Mouse (Mus musculus) stomach, embryonic 14.5 days (tissue): Measurements from ENCODE around the gene Pde4d. TPM values are rescaled to one million over a fixed set of nuclear protein-coding genes. Genes with fewer than 3 reads are reported as not detected.

ENCODE experiments used
- ATAC-seq: fragments of 200-750 bp; cut with Nextera tagmentation; 2 replicates; pipeline ENCODE4 v1.8.0; 2017; ENCODE audit warnings: low read depth, moderate TSS enrichment; ENCODE audit not compliant: insufficient number of reproducible peaks, insufficient read depth, low FRiP score
- H3K27ac ChIP-seq: fragments of 300-500 bp; sonication (generic); 2 replicates; pipeline ENCODE4 v1.5.1; 2014; ENCODE audit warnings: mild to moderate bottlenecking, low read length, moderate library complexity, mixed read lengths
- H3K27me3 ChIP-seq: fragments of 300-500 bp; sonication (generic); 2 replicates; pipeline ENCODE4 v1.6.1; 2014; ENCODE audit warnings: low read length, control low read depth, mixed read lengths; ENCODE audit not compliant: control insufficient read depth, insufficient read depth
- H3K36me3 ChIP-seq: fragments of 300-500 bp; sonication (generic); 2 replicates; pipeline ENCODE4 v1.6.1; 2014; ENCODE audit warnings: mild to moderate bottlenecking, control low read depth, low read length, moderate library complexity, mixed read lengths; ENCODE audit not compliant: control insufficient read depth, insufficient read depth
- H3K4me1 ChIP-seq: fragments of 300-500 bp; sonication (generic); 2 replicates; pipeline ENCODE4 v1.6.1; 2014; ENCODE audit warnings: low read length, control low read depth, mixed read lengths; ENCODE audit not compliant: control insufficient read depth, insufficient read depth
- H3K4me2 ChIP-seq: fragments of 300-500 bp; sonication (generic); replicated peaks from 2 replicates; pipeline ENCODE4 v1.6.1; 2014; ENCODE audit warnings: low read depth, low read length, control low read depth
- H3K4me3 ChIP-seq: fragments of 300-500 bp; sonication (generic); 2 replicates; pipeline ENCODE4 v1.5.1; 2014; ENCODE audit warnings: low read depth, low read length, control low read depth
- H3K9ac ChIP-seq: fragments of 300-500 bp; sonication (generic); replicated peaks from 2 replicates; pipeline ENCODE4 v1.6.1; 2014; ENCODE audit warnings: low read depth, mild to moderate bottlenecking, control low read depth, low read length, moderate library complexity, mixed read lengths
- H3K9me3 ChIP-seq: fragments of 300-500 bp; sonication (generic); 2 replicates; pipeline ENCODE4 v1.6.1; 2016; ENCODE audit warnings: low read depth, low read length, control low read depth; ENCODE audit not compliant: control insufficient read depth
- WGBS: fragments of 180-500 bp; shearing (Covaris S2); extraction: QIAGEN DNeasy Blood & Tissue Kit; methylation state at CpG from one replicate; pipeline ENCODE4 v1.1.7; 2014; 5-methylcytosine and 5-hydroxymethylcytosine counted together
- polyA plus RNA-seq: library from polyadenylated mRNA; unstranded; fragments of >200 nt; fragmentation: Nextera tagmentation; extraction: Ambion mirVana; gene quantifications from 2 replicates; pipeline ENCODE4 v1.2.1, GENCODE M21; 2014

Gene Pde4d
- polyA plus RNA-seq, 1 experiment from 2014 or later, result 29.3 TPM

DNA sequence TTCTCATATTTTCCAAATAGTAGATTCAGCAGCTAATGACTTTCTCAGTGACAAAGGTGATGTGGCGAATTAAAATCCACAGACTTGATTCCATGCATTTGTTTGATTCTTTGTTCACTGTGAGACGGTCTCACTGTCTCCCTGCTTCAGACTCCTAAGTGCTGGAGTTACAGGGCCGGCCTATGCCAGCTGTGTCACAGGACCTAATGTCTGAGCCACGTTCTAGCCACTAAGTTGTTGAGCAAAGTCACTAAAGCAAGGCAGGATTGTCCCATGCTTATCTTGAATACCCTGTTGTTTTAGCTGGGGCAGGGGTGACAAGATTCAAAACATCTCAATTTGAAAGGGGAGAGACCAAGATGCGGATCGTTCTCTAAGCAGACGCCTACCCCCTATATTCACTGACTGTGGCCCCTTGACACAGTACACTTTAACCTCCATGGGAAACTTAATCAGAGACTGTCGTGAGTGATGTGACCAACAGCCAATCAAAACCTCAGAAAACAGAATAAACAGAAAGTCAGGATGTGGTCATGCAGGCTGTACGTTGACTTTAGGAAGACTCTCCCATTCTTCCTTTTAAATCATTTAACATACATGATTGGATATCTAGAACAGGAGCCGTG lies 1195.6 kb downstream of the Pde4d start:
- Histone ChIP-seq H3K4me3 (no peak overlapping the region), H3K4me2 (no peak overlapping the region), H3K4me1 (peaks cover 2% of the 10 kb centered on the region; the same call in 1 of the 2 replicates), H3K9ac (no peak overlapping the region), H3K9me3 (no peaks in the 10 kb centered on the region), H3K36me3 (no peaks in the 10 kb centered on the region), H3K27me3 (no peaks in the 10 kb centered on the region), H3K27ac (no peak overlapping the region)
- WGBS, result 55% methylated on average over 10 of the region's 10 CpGs
- ATAC-seq, result no peak

DNA sequence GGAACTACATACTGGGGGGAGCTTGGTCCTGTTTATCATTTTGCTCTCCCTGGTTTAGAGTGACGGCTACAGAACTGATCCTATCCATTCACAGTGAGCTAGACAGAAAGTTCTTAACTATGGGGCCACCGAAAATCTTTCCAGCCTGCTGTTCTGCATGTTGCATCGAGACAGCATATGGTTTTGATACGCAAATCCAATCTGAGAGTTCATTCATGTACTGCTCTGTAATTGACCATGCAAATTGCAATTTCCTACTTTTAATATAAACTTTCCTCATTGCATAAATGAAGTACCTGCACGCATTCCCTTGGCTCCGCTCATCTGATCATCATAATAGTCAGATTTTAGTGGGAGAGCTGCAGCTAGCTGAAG lies 1196.1 kb downstream of the Pde4d start:
- H3K9ac ChIP-seq, result no peak overlapping the region
- H3K9me3 ChIP-seq, result no peaks in the 10 kb centered on the region
- H3K4me2 ChIP-seq, result no peak overlapping the region
- H3K27me3 ChIP-seq, result no peaks in the 10 kb centered on the region
- no peak overlapping the region for H3K4me3 ChIP-seq
- H3K36me3 ChIP-seq, result no peaks in the 10 kb centered on the region
- 72% methylated on average over 6 of the region's 6 CpGs for WGBS
- H3K27ac ChIP-seq, result no peak overlapping the region
- ATAC-seq, result no peak
- H3K4me1 ChIP-seq, result peaks cover 2% of the 10 kb centered on the region; the same call in 1 of the 2 replicates

DNA sequence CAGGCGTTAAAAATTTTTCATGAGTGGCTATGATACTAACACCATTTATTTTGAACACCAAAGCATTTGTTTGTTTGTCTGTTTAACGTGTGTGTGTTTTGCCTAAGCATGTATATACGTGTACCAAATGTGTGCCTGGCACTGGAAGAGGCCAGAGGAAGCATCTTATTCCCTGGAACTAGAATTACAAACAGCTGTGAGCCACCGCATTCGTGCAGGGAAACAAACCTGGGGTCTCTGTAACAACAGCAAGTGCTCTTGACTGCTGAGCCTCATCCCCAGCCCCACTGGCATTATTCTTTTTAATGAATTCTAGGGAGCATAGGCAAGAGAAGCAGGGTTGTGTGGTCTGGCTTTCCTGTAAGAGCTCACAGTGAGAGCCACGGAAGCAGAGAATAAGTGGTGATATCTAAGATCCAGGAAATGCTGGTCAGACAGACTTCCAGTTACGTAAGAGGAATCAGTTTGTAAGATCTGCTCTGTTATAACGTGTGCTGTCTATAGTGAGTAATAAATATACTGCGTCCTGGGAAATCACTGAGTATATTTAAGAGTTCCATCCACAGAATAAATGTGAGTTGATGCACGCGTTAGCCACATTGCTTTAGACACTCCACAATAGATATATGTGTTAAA lies 1197.0 kb downstream of the Pde4d start:
- no peaks in the 10 kb centered on the region for H3K4me1 ChIP-seq
- WGBS, result 72% methylated on average over 11 of the region's 11 CpGs
- H3K9ac ChIP-seq, result no peak overlapping the region
- no peak overlapping the region for H3K27ac ChIP-seq
- ATAC-seq, result no peak
- H3K4me2 ChIP-seq, result no peak overlapping the region
- H3K27me3 ChIP-seq, result no peaks in the 10 kb centered on the region
- no peaks in the 10 kb centered on the region for H3K9me3 ChIP-seq
- H3K4me3 ChIP-seq, result no peak overlapping the region
- no peaks in the 10 kb centered on the region for H3K36me3 ChIP-seq

DNA sequence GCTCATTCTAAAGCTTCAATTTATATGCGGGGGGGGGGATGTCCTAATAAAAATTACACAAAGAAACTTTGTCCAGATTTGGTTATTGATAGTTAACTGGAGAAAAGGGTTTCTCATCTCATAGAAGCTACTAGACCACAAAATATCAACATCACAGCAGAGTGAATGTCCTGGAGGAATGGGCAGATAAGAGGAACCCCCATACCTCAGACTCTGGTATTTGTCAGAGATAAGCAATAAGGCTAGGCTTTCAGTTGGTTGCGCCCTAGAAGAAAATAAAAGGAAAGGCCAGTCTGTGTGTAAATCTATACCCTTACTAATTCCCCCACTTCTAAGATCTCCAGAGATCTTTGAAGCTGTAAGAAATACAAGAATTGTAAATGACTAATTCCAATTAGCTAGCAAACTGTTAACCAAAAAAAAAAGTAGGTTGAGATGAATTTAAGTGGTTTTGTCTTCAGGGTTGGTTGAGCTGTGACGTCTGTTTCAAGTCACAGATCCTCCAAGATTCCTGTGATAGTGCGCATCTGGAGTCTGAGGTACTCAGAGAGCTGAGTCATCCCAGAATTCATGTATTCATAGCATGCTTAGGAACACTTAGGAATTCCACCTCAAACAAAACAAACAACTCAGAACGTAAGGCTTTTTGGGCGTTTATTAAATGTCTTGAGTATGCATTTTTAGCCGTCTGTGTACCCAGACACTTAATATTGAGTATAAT lies 1197.9 kb downstream of the Pde4d start:
- 57% methylated on average over 7 of the region's 7 CpGs for WGBS
- no peak for ATAC-seq
- no peaks in the 10 kb centered on the region for H3K27me3 ChIP-seq

DNA sequence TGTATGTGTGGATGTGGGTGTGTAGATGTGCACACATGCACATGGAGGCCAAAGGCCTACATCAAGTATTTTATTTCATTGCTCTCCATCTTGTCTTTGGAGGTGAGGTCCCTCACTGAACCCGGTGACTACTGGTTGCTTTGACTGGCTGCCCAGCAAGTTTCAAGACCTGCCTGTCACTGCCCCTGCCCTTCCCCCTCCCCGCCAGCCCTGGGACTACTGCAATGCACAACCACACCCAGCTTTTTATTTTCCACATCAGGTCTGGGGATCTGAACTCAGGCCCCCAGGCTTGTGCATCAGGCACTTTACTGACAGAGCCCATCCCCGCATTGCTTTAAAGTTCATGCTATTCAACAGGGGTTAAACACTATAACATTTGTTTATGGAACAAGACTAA lies 1198.6 kb downstream of the Pde4d start:
- no peak overlapping the region for H3K4me3 ChIP-seq
- WGBS, result 74% methylated on average over 3 of the region's 3 CpGs
- H3K9me3 ChIP-seq, result no peaks in the 10 kb centered on the region
- no peaks in the 10 kb centered on the region for H3K36me3 ChIP-seq
- H3K27me3 ChIP-seq, result no peaks in the 10 kb centered on the region
- H3K4me2 ChIP-seq, result no peak overlapping the region
- no peaks in the 10 kb centered on the region for H3K4me1 ChIP-seq
- no peak overlapping the region for H3K27ac ChIP-seq
- no peak for ATAC-seq
- no peak overlapping the region for H3K9ac ChIP-seq

More for the DNA sequence above, 1197.9 kb downstream of the Pde4d start:
- no peaks in the 10 kb centered on the region for H3K4me1 ChIP-seq
- no peaks in the 10 kb centered on the region for H3K9me3 ChIP-seq
- no peak overlapping the region for H3K9ac ChIP-seq
- no peak overlapping the region for H3K4me3 ChIP-seq
- H3K36me3 ChIP-seq, result no peaks in the 10 kb centered on the region
- no peak overlapping the region for H3K4me2 ChIP-seq
- no peak overlapping the region for H3K27ac ChIP-seq

DNA sequence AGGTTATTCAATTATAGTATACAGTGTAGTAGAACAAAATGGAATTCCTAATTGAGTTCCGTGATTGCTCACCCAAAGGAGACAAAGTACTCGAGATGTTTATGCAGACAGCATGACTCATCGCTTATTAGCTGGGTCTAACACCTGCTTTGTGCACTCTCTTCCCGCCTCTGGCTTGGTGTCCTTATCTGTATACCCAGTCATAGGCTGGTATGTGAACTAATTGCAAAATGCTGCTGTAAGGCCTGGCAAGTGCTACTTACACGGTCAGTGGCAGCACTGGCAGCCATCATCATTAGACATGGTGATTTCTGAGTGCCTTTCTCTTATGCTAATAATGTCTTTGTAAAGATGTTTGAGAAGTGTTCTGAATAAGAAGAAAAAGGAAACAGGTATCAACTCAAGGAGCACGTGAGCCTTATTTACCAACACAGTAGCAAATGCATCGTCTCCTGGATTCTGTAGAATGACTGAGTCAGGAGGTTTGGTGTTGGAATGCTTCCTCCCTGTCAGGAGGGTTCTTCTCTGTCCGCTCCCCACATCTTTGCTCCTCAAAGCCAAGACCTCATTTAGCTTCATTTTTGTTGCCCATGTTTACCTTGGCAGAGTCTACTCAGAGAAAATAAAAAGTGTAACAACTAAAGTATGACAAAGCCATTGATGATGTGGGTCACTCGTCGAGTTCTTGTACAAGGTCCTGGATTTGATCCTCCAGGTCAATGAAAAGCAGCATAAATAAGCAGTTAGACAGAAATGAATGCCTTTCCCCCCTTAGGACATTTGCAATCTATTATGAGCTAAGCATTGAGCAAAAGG lies 1202.2 kb downstream of the Pde4d start:
- Histone ChIP-seq H3K27me3 (no peaks in the 10 kb centered on the region), H3K9me3 (no peaks in the 10 kb centered on the region), H3K27ac (no peak overlapping the region), H3K4me1 (no peaks in the 10 kb centered on the region), H3K36me3 (no peaks in the 10 kb centered on the region), H3K9ac (no peak overlapping the region), H3K4me3 (no peak overlapping the region), H3K4me2 (no peak overlapping the region)
- WGBS, result 69% methylated on average over 10 of the region's 10 CpGs
- peak; percentile 58; the same call in 1 of the 2 replicates for ATAC-seq

DNA sequence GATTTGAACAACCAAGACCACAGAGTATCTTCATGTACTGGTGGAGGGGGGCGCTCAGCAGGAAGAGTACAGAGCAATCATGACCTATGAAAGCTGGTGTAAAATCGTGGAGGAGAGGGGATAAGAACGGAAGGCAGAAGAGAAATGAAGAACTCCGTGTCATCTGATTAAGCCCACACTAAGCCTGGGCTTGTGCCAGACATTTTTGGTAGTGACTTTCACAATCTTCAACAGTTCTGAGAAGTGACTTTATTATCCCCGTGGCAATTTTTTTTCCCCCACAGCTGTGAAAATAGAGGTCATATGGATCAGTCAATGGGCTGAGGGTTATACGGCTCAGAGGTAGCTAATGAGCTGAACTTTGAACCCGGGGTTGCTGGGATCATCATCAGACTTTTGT lies 1202.9 kb downstream of the Pde4d start:
- WGBS, result 58% methylated on average over 7 of the region's 7 CpGs
- ATAC-seq, result no peak
- Histone ChIP-seq H3K9ac (no peak overlapping the region), H3K27ac (no peak overlapping the region), H3K27me3 (no peaks in the 10 kb centered on the region), H3K4me1 (no peaks in the 10 kb centered on the region), H3K9me3 (no peaks in the 10 kb centered on the region), H3K4me3 (no peak overlapping the region), H3K36me3 (no peaks in the 10 kb centered on the region), H3K4me2 (no peak overlapping the region)

DNA sequence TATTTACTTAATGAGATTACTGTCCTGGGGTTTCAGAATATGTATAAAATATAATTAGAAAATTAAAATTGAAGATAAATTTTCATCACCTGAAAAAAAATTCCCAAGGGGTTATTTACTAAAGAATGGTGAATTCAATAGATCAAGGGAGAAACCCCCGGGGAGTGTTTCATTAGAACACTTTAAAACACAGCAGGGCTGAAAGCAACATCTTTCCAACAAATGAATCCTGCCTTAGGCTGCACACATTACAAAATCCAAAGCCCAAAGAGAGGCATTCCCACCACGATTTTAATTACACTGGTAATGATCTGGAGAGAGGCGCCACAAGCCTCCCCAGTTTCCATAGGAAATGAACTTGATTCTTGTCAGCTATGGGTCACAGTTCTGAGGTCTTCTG lies 1205.6 kb downstream of the Pde4d start:
- no peak overlapping the region for H3K9ac ChIP-seq
- no peaks in the 10 kb centered on the region for H3K9me3 ChIP-seq
- no peaks in the 10 kb centered on the region for H3K4me1 ChIP-seq
- H3K27ac ChIP-seq, result no peak overlapping the region
- no peaks in the 10 kb centered on the region for H3K36me3 ChIP-seq
- no peak overlapping the region for H3K4me2 ChIP-seq
- WGBS, result 75% methylated on average over 3 of the region's 3 CpGs
- no peak for ATAC-seq
- H3K27me3 ChIP-seq, result no peaks in the 10 kb centered on the region
- H3K4me3 ChIP-seq, result no peak overlapping the region
